Mouse (Mus musculus): ENCODE measurements around the gene Npas3. TPM values are rescaled to one million over a fixed set of nuclear protein-coding genes. Genes with fewer than 3 reads are reported as not detected.
A peak's percentile ranks its signal among the peaks of the same experiment; 100 is the strongest.
"Not testable (repeated sequence)": the region's sequence is repeated elsewhere in the genome, so short reads cannot be mapped to it uniquely, and the experiment has no call there.

The Npas3 gene
- total RNA-seq (2021): under 1 TPM; 0.23 to 0.24 TPM
- long read RNA-seq, experiment 1: 0 reads
- long read RNA-seq, experiment 2, partial matches to known transcripts: 0 of 3 reads
- long read RNA-seq, experiment 2, other reads (novel, unspliced or antisense): 3 of 3 reads

- DNase-seq: peak; percentile 18
Observed at GRCm38 (mm10) chr12:53248101-53248727, at the start of gene Npas3. Gene Npas3, plus strand, starts transcription at chr12:53248677.

- DNase-seq: no peak
Observed at GRCm38 (mm10) chr12:53217141-53217540, 31.3 kb upstream of the Npas3 start.

- DNase-seq: no peak
Observed at GRCm38 (mm10) chr12:53222742-53223141, 25.7 kb upstream of the Npas3 start.

GRCm38 (mm10) chr12:53227356-53227755 is 21.1 kb upstream of the Npas3 start:
- DNase-seq: no peak

GRCm38 (mm10) chr12:53229419-53229818 is 19.1 kb upstream of the Npas3 start:
- no peak for DNase-seq

GRCm38 (mm10) chr12:53246181-53246580 is 2.3 kb upstream of the Npas3 start:
- no peak for DNase-seq

GRCm38 (mm10) chr12:53246581-53247490 is 1.6 kb upstream of the Npas3 start:
- DNase-seq: no peak

GRCm38 (mm10) chr12:53247491-53248035 is 914 bp upstream of the Npas3 start:
- DNase-seq: no peak

- DNase-seq: no peak
Observed at GRCm38 (mm10) chr12:53248796-53249195, 319 bp downstream of the Npas3 start.

GRCm38 (mm10) chr12:53251701-53252181 is 3.3 kb downstream of the Npas3 start:
- no peak for DNase-seq

- DNase-seq: no peak
Observed at GRCm38 (mm10) chr12:53252213-53252571, 3.7 kb downstream of the Npas3 start.

- DNase-seq: peak; percentile 8
Observed at GRCm38 (mm10) chr12:53252572-53253422, 4.3 kb downstream of the Npas3 start.

- DNase-seq: no peak
Observed at GRCm38 (mm10) chr12:53253461-53254159, 5.1 kb downstream of the Npas3 start.

GRCm38 (mm10) chr12:53254160-53254480 is 5.6 kb downstream of the Npas3 start:
- DNase-seq: no peak

- not testable (repeated sequence) for DNase-seq
Observed at GRCm38 (mm10) chr12:53274502-53274901, 26.0 kb downstream of the Npas3 start.

- DNase-seq: no peak
Observed at GRCm38 (mm10) chr12:53277393-53277792, 28.9 kb downstream of the Npas3 start.

GRCm38 (mm10) chr12:53290341-53290740 is 41.9 kb downstream of the Npas3 start:
- DNase-seq: no peak

GRCm38 (mm10) chr12:53290846-53291245 is 42.4 kb downstream of the Npas3 start:
- DNase-seq: no peak

- no peak for DNase-seq
Observed at GRCm38 (mm10) chr12:53292010-53292409, 43.5 kb downstream of the Npas3 start.

GRCm38 (mm10) chr12:53292508-53293300 is 44.2 kb downstream of the Npas3 start:
- DNase-seq: no peak

All from gastrocnemius, postnatal 25 days (tissue).